Mouse (Mus musculus) common myeloid progenitor, adult 5-6 weeks (primary cell): ENCODE results near the gene Ggt1. TPM values are rescaled to one million over a fixed set of nuclear protein-coding genes. Genes with fewer than 3 reads are reported as not detected.
"Not testable (repeated sequence)": the region's sequence is repeated elsewhere in the genome, so short reads cannot be mapped to it uniquely, and the experiment has no call there.

Experiments
- ATAC-seq: replicated peaks from 2 replicates; pipeline ENCODE4 v1.8.0; 2016; ENCODE audit warnings: low read depth, mild to moderate bottlenecking, moderate TSS enrichment, inconsistent platforms; ENCODE audit not compliant: poor library complexity, severe bottlenecking
- total RNA-seq: library from RNA; stranded (forward); fragments of 200-1000, 187-1606 nt; gene quantifications from 2 replicates; pipeline ENCODE4 v1.2.3, GENCODE M21; 2017

Ggt1 gene
- total RNA-seq = 0.23 TPM in 1 of 2 replicates, not detected in the other

DNA sequence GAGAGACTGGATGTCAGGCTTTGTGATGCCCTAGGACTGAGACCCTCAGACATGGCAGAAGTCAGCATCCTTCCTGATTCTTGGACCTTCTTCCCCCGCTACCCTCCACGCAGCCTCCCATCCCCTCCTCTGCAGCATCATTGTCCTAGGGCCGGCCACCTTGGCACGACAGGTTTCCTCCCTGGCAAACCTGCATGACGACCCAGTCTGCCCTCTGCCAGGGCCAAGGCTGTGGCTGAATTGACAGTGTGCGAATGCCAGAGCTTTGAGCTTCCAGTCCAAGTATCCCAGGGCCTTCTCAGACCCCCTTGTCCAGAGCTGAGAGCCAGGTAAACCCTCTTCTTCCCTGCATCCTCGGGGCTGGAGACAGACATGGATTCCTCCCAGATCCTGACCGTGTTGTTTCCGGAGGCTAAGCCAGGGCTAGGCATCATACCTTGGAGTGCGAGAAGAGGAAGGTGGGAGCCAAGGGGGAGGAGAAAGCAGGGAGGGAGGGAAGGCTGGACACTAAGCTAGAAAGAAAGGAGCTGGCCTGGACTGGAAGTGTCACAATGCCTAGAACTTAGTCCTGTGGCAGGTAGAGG is at the start of gene Ggt1:
Ggt1 (plus strand) TSS at position 534 of the 584 bp plus-strand sequence.
- ATAC-seq = no peak

DNA sequence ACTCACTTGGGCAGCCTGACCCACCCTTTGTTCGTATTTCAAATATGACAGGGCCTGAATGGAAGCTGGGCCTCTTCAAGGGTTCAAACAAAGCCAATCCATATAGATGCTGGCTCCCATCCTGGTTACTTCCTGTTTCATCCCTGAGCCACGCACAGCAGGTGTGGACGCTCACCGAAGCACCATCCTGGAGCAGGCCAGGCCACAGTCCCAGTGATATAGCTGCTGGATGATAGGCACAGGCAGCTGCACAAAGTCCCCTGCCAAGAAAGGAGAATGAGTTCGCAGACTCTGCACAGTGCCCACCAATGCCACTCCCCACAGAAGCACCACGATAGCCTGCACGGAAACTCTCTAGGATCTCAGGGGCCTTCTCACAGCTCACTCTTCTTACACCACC is 49.5 kb upstream of the Ggt1 start:
- ATAC-seq = no peak

DNA sequence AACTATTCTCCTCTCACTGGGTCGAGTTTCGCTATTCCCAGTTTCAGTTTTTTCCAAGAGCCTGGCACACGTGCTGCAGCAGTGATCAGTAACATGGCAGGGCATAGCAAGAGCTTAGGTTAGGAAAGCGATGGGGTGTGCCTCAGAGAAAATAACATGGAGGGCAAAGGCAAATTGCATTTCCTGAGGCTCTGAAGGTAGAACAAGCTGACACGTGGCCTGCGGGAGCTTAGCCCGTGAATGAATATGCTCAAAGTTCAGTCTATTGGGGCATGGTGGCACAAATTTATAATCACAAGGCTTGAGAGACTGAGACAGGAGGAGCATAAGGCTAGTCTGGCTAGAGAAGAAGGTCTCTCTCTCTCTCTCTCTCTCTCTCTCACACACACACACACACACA is 48.6 kb upstream of the Ggt1 start:
- ATAC-seq = no peak

DNA sequence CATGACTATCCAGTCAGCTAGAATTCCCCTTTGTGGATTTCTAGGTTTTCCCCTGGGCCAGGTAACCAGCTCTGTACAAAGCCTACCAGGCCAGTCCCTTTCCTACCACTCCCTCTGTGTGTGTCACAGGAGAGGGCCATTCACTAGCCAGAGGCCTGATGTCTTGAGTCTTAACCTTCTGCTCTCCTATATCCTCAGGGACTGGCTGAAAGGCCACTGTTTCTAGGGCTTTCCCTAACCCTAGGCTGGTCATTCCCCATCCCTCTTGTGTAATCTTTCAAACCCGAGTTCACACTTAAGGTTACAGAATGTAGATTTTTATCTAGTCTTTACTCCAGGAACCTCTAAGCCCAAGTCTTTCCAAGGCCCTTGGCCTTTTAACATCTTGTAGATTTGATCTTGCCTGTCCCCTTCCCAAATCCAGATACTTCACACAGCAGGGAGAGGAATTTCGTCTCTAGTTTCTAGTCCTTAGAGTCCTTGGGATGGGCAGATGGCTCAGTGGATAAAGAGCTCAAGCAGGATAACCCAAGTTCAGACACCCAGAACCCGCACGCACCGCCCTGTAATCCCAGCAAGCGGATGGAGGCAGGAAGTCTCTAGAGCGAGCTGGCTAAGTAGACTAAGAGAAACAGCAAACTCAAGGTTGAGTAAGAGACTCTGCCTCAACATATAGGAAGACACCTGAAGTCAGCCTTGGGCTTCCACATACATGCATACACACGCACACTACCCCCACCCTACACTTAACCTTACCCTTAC is 47.9 kb upstream of the Ggt1 start:
- no peak for ATAC-seq

DNA sequence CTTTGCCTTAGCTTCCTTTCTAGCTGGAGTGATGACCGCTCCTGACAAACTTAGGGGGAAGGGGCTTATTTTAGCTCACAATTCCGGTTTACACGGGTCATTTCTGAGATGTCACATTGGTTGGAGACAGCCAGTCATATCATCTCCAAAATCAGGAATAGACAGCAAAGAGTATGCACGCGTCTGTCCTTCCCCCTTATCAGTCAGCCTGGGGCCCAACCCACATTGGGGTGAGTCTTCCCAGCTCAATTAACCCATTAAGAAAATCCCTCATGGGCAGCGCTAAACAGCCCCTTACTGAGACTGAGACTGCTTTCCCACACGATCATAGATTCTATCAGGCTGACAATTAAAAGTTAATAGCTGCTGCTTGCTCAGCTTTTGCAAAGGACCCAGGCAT is 47.0 kb upstream of the Ggt1 start:
- ATAC-seq = no peak

DNA sequence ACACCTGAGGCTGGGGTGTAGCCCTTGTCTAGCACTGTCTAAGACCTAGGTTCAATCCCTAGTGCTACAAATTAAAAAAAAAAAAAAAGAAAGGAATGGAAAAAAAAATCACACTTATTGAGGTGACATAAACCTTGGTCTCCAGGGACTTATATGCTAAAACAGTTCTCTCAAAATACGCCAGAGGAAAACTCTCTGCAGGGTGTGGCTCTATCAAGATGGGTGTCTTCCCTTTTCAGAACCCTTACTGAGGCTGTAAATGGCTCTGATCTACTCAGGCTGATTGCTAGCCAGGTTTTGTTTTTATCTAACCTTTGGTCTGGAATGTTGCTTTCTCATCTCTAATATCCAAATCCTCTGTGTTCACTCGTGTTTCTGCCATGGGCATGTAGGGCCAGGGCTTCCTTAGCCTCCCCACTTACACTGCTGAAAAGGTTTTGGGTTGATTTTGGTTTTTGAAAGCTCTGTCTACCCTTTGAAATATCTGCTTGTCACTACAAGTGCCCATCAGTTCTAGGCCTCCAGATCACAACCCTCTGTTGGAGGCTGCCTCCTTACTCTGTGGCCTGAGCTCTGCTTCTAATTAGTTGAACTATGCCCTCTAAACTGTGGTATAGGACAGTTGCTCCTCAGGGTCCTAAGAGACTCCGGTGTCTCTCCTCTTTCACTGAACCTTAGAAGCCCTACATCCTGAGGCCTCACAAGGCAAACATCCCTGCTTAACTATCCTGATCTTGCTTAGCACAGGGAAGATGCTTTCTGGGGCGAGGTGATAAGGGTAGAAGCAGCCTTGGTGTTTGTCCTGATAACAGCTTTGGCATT is 46.0 kb upstream of the Ggt1 start:
- ATAC-seq = no peak

DNA sequence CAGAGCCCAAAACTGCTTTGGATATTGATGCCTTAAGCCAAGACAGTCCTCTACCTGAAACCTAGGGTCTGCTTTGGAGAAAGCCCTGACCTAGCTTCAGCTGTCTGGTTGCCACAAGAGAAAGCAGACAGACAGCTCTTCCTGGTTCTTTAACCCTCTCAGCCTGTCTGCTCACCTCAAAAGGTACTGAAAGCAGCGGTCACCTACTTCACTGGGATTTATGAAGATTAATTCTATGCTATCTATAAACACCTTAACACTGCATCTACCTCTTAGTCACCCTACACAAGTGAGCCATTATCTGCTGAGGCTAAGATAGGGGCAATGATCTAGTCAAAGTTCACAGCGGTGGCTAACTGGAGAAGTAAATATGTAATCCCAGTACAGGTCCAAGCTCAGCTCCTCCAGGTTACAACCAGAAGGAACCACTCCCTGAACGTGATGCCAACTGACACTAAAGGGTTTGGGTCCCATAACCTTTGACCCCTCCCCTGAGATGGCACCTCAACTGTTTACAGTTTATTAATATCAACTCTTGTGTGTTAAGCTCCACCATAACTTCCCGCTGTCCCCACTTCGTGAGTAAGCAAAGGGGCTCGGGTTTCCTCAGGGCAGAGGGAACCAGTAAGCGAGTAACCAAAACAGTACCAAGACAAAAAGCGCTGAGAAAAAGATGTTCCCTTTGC is 45.2 kb upstream of the Ggt1 start:
- ATAC-seq = no peak

DNA sequence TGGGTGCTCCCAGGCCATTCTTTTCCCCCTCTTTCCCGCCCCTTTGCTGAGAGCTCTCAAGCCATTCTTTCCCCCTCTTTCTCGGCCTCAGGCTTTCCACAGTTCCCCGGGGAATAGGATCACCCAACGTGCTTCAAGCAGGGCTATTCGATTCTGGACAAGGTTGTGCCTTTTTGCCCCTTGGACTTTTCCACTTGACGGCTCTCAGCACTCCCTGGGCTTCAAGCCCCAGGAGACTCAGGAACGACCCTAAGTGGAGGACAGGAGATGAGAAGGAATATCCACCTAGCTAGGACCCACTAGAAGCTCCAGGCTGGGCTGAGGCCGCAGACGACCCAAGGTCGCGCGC is 44.7 kb upstream of the Ggt1 start:
- no peak for ATAC-seq

DNA sequence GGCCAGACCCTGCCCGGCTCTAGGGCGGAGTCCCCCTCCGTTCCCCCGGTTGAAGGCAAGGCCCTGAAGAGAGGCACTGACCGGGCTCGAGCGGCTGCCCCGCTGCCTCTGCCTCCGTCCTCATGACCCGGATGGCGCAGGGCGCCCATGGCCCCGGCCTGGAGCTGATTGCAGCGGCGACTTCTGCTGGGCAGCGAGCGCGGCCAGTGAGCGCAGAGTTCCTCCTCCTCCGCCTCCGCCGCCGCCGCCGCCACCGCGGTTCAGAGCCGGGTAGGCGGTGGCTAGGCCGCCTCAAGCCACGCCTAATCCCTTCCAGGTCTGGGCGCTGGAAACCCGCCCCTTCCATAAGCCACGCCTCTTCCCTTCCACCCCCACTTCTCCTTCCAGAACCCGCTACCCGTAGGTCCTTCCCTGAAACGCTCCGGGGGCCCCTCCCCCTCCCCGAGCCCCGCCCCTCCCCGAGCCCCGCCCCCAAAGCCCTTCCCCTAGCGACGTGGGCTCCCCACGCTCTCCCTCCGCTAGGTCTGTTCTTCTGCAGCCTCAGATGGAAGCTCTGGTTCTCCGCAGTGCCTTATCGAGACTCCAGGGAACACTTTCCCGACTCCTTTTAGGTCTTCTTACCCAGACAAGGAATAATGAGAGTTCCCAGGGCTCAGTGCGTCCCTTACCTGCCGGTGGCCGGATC is 44.2 kb upstream of the Ggt1 start, which contains the start of gene Snrpd3:
Snrpd3 (plus strand) TSS at position 479 of the 685 bp plus-strand sequence.
- peak; percentile 82 for ATAC-seq

DNA sequence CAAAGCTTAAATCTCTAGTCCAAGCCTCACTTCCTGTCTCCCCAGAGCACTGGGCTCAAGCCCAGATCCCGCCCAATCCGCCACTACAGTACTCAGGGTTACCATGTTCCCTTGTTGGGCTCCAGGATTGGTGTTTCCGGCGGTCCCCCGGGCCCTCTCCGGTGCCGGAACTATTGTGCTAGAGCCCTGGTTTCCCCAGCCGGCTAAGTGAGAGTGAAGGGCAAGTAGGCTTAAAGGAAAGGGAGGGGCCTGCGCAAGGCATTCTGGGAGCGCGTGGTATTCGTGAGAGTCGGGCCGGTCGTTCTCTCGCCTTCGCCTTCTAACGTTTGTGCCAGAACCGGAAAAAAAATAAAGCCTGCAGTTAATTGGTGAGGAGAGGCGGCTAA is 43.7 kb upstream of the Ggt1 start, which contains the start of gene Gucd1:
Gucd1 (minus strand) TSS at position 215 of the 386 bp plus-strand sequence.
- ATAC-seq = peak; percentile 82

DNA sequence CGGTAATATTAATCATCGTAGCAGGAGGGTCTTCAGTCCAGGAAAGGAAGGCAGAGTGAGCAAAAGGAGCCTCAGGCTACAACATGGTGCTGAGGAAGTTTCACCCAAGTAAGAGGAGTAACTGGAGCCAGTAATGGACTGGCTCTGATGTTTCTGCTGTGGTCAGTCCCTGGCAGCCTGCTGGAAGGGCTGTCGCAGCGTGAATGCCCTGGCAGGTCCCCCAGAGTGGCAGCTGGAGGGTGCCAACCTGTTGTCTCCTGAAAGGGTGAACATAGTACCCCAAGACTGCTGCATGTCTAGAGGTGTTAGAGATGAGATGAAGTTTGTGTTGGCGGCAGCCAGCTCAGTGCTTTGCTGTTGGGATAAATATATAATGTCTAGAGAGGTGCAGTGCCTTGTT is 40.8 kb upstream of the Ggt1 start:
- ATAC-seq = no peak

DNA sequence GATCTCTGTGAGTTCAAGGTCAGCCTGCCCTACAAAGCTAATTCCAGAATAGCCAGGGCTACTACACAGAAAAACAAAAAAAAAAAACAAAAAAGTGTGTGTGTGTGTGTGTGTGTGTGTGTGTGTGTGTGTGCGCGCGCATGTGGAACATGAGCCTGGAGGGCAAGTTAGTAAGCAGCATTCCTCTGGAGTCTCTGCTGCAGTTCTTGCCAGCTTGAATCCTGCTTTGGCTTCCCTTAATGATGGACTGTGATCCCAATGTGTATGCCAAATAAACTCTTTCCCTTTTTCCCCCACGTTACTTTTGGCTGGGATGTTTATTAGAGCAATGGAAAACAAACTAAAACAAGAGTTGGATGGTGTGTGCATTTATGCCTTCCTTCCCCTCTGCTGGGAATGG is 39.8 kb upstream of the Ggt1 start:
- no peak for ATAC-seq

DNA sequence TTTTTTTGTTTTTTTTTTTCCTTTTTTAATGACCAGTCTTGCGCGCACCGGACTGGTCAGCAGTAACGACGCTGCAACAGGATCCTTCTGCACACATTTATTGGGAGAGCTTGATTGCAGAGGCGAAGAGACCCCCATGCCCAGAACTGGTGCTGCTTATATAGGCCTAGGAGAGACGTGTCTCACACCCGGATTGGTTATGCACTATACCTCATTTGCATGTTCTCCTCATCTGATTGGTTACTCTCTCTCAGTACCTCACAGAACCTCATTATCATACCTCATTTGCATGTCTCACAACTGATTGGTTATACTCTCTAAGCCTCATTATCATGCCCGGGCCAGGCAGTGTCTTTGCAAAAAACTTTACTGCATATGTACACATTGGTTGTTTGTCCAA is 36.0 kb upstream of the Ggt1 start:
- ATAC-seq = not testable (repeated sequence)

DNA sequence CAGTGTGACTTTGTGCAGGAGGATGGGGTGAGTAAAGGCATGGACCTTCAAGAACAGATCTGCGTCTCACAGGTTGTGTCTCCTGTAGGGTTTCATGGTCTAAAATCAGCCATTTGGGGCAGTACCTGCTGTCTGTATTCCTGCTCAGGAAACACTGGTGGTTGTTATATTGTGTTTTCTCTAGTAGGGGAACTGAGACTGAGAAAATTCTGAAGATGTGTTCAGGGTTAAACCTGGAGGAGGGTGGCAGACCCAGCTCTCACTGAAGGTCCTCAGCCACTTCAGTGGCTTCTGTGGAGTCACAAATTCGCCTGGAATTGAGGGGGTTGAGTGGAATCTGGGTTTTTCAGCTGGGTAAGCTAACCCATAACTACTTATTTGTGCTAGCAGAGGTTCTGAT is 31.1 kb upstream of the Ggt1 start:
- ATAC-seq = no peak

DNA sequence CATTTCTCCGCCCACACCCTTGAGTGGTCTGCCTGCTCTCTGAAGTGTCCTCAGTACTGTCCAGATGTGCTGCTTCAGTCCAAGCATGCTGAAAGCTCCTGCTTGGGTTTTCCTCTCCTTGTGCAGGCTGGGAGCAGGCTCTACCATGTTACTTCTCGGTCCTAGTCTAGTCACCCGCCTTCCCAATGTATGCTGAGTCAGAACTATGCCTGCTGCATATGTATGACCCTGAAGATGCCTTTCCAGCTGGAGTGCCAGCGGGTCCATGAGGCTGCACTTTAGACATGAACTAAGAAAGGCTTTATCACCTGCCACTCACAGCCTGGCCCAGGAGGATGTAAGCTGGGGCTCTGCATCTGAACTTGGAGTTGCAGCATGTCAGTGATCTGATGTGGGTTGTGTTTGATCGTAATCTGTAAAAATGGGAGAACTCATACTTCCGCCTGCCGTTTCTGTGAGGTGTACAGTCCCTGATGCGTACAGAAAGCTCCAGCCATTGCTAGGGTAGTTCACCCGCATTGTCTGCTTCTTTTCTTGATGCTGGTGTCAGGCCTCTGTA is 29.8 kb upstream of the Ggt1 start:
- no peak for ATAC-seq

DNA sequence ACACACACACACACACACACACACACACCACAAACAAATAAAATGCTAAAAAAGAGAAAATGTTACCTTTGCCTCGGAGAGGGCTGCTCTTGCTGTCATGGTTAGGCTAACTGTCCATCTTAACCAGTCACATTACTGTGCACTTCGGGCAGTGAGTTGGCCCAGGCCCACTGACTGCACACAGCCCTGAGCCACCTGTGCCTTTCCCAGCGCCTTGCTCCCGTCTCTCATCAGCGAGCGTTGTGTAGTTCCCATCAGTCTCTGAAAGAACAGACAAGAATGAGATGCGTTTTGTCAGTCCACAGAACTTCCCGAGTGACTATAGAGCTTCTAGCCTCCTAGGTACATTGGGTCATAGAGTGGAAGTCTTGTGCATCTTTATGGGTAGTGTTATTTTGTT is 27.2 kb upstream of the Ggt1 start:
- no peak for ATAC-seq

DNA sequence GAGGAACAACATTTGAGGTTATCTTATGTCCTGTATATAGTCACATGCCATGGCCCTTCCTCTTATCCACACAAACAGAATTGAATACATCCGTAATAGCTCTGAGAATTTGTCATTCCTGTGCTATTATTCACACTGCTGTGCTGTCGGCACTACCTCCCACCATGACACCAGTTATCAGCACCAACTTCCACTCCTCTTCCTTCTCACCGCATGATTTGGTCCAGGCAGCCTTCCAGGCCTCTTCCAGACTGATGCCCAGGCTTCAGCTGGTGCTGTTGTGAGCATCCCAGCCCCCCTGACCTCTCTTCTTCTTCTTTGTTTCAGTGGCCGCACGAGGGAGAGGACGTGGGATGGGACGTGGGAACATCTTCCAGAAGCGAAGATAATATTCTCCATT is 26.5 kb upstream of the Ggt1 start:
- no peak for ATAC-seq

DNA sequence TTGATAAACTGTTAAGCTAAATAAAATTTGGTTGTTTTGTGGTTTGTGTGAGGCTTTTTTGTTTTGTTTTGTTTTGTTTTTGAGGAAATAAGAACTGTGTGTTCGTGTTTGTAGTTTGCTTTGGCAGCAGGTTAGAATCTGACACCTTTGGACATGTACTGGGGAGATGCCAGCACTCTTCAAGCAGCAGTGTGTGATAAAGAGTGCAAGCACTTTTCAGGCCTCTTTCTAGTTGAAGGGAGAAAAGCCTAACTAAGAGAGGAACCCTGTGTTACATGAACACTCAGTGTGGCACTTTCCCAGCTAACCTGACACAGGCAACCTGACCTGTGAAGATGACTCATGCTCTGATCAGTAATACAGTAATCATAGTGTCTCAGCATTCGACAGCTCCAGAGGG is 26.0 kb upstream of the Ggt1 start:
- ATAC-seq = no peak

DNA sequence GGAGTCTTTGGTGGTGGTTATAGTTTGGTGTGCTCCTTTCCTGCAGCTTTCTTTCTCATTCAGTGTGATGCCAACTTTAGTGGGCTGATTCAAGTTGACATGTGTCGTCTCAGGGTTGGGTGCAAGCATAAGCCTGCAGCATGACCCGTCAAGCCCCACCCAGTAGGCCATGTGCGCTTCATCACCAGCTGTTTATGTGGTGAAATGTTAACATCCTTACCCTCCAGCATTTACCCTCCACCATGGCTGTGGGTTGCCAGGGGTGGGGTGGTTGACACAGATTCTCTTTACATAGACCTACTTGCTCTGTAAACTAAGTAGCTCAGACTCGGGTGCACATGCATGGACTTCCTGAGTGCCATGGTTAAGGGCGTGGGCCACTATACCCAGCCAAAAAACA is 25.3 kb upstream of the Ggt1 start:
- ATAC-seq = no peak

DNA sequence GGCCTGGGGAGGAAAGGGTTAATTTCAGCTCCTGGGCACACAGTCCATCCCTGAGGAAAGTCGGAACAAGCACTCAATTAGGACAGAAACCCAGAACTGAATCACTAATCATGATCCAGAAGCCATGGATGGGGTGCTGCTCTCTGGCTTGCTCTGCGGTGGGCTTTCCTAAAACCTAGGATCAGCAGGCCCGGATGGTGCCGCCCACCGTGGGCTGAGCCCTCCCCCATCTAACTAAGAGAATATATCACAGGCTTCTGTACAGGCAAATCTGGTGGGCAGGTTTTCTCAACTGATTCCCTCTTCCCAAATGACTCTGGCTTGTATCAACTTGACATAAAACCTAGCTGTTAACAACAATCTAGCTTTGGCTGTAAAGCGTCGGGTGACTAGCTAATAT is 13.5 kb upstream of the Ggt1 start:
- no peak for ATAC-seq
